Mouse (Mus musculus) myocyte (in vitro differentiated cells): Measurements from ENCODE around the gene Mrps25.

Source experiments
- CEBPB ChIP-seq: IDR thresholded peaks from 2 replicates; pipeline ENCODE4 v1.6.1; 2011; ENCODE audit warnings: mild to moderate bottlenecking, moderate library complexity; ENCODE audit not compliant: poor library complexity, insufficient read depth, severe bottlenecking
- E2F4 ChIP-seq: IDR thresholded peaks from one replicate; pipeline ENCODE4 v1.6.1; 2011; ENCODE audit warnings: mild to moderate bottlenecking, control low read depth, moderate library complexity; ENCODE audit not compliant: insufficient read depth
- MAX ChIP-seq: IDR thresholded peaks from one replicate; pipeline ENCODE4 v1.6.1; 2011; ENCODE audit warnings: low read depth, mild to moderate bottlenecking, control low read depth
- MYOD1 ChIP-seq, 3 experiments: IDR thresholded peaks; one replicate each; pipeline ENCODE4 v1.6.1; 2011; ENCODE audit warnings: control low read depth in 2 of 3, low read depth in 2 of 3, mild to moderate bottlenecking in 2 of 3, moderate library complexity in 1 of 3; ENCODE audit not compliant: insufficient read length in 2 of 3, control insufficient read depth in 1 of 3
- MYOG ChIP-seq, 3 experiments: IDR thresholded peaks; one replicate each; pipeline ENCODE4 v1.6.1; 2011; ENCODE audit warnings: control low read depth in 2 of 3, low read depth in 2 of 3, mild to moderate bottlenecking in 2 of 3; ENCODE audit not compliant: insufficient read length in 2 of 3, control insufficient read depth in 1 of 3, insufficient read depth in 1 of 3
- POLR2A ChIP-seq: IDR thresholded peaks from one replicate; pipeline ENCODE4 v1.6.1; 2011; ENCODE audit warnings: low read depth, mild to moderate bottlenecking, control low read depth, moderate library complexity; ENCODE audit not compliant: insufficient read length
- POLR2AphosphoS2 ChIP-seq: IDR thresholded peaks from one replicate; pipeline ENCODE4 v1.6.1; 2011; ENCODE audit warnings: low read depth, control low read depth; ENCODE audit not compliant: insufficient read length
- SRF ChIP-seq: IDR thresholded peaks from one replicate; pipeline ENCODE4 v1.6.1; 2011; ENCODE audit warnings: low read depth; ENCODE audit not compliant: control insufficient read depth, insufficient read length
- TCF12 ChIP-seq: IDR thresholded peaks from one replicate; pipeline ENCODE4 v1.6.1; 2011; ENCODE audit warnings: mild to moderate bottlenecking, control low read depth; ENCODE audit not compliant: poor library complexity, insufficient read depth, severe bottlenecking
- USF1 ChIP-seq: IDR thresholded peaks from one replicate; pipeline ENCODE4 v1.6.1; 2011; ENCODE audit warnings: low read depth, mild to moderate bottlenecking, control low read depth, moderate library complexity

DNA sequence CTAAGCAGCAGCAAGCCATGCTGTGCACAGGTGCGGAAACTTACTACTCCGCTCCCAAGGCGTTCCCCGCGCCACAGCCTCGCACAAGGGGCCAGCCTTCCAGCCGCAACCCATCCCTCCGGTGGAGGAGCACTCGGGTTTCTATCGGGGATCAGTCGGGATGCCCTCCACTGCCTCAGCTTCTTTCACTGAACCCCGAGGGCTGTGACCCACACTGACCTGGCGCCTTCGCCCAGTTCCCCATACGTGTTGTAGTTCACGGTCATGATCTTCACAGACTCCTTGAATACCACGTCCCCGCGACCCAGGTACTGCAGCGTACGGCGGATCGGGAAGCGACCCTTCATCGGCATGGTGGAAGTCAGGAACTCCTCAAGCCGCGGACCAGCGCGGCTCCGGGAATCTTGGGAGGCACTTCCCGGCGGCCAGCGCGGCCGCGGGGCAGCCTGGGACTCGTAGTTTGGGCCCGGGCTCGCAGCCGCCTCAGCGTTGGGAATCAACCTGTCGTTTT is at the start of gene Mrps25:
- TF ChIP-seq E2F4 (no peak), POLR2AphosphoS2 (peak; percentile 93), POLR2A (peak; percentile 96), MYOG (IDR thresholded peaks at IDR 0.05; ENCODE audit: control insufficient read depth in 1 of 3, insufficient read depth in 1 of 3, insufficient read length in 2 of 3, low read depth in 2 of 3) (no peak), CEBPB (no peak), MAX (no peak), SRF (no peak), USF1 (no peak), TCF12 (no peak), MYOD1 (IDR thresholded peaks at IDR 0.05; ENCODE audit: control insufficient read depth in 1 of 3, insufficient read length in 2 of 3, low read depth in 2 of 3) (peak in 1 of 3 experiments; percentile 45)
